Mouse (Mus musculus) CD4-positive, CD25-positive, alpha-beta regulatory T cell, adult 2 months (primary cell): ENCODE results near the gene Fam240b.
A peak's percentile ranks its signal among the peaks of the same experiment; 100 is the strongest.

Experiments
- DNase-seq: peaks from one replicate; pipeline ENCODE4 v3.0.0-alpha.2; 2012; ENCODE audit warnings: low read depth, low spot score

The Fam240b gene

DNA sequence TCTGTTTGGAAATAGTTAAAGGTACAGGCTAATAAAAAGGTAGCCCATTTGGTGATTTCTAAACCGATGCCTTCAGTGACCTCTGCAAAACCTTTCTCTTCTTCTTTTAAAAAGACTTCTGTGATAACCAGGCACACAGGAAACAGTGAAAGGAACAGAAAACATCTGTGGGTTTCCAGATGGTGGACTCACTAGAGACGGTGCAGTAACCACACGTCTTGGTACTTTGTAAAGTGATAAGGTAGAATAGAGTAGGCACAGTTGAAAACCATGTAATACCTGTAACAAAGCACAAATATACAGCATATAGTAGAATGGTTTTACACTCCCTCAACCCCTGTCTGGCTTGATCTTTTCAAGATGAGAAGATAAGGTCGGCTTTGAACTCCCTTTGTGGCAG is 57.0 kb downstream of the Fam240b start:
- no peak for DNase-seq

DNA sequence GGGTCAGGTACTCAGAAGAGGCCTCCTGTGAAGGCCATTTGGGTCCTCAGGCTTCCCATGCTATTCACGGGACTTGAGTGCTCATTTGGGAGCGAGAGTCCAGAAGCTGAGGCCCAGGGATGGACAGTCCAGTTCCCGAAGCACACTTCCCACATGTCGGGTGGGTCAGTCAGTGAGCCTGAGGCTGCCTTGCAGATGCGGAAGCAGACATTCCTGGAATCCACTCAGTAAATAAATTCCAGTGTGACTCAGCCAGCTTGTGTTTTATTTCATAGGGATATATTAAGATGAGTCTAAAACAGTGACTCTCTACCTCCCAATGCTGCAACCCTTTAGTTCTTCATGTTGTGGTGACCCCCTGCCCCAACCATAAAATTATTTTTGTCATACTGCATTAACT is 58.1 kb downstream of the Fam240b start:
- no peak for DNase-seq

- peak; percentile 84 for DNase-seq
These were observed 58.6 kb downstream of the Fam240b start for GRCm38 (mm10) chr13:64438863-64439452.

- DNase-seq: no peak
These were observed 59.8 kb downstream of the Fam240b start for GRCm38 (mm10) chr13:64437801-64438200.

- DNase-seq: peak; percentile 93
These were observed 65.3 kb downstream of the Fam240b start, which contains the start of gene Cdk20 for GRCm38 (mm10) chr13:64432017-64432995. Cdk20 (plus strand) TSS chr13:64432314.
